Mouse (Mus musculus): ENCODE measurements around the gene Nedd4. TPM values are rescaled to one million over a fixed set of nuclear protein-coding genes. Genes with fewer than 3 reads are reported as not detected.
"Not testable (repeated sequence)": the region's sequence is repeated elsewhere in the genome, so short reads cannot be mapped to it uniquely, and the experiment has no call there.

The Nedd4 gene
- 100 to 1,000 TPM; 366 to 383 TPM for total RNA-seq (2021)

- intact Hi-C loops (cut with DNase I), result loop anchor here (1.0 to 5.0 kb wide), 2 partner anchors 21 to 130 kb away; partner anchors contain the start of gene Rfx7
These were observed at the start of gene Nedd4 for GRCm38 (mm10) chr9:72661895-72662661. Gene Nedd4 (plus strand): TSS chr9:72662346.

DNA sequence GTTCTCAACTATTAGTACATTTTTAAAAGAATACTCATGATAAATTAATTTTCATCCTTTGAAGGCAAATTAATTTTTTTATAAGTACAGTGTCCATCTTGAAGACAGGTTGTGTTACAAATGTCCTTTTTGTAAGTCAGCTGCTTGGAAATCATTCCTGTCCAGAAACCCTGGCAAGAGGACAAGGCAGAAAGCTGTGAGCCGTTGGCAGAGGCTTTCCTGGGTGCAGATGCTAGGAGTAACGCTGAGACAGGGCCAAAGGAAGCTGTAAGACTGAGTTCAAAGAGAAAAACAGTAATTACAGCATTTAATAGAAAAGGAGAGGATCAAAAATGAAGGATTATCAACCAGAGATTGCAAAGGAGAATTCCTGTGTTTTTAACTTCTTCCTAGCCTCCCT lies 48.3 kb upstream of the Nedd4 start:
- intact Hi-C loops (cut with DNase I), result no loop called here
- no peak for DNase-seq

More at GRCm38 (mm10) chr9:72661895-72662661, at the start of gene Nedd4:
- peak; percentile 96 to 98 for DNase-seq

DNA sequence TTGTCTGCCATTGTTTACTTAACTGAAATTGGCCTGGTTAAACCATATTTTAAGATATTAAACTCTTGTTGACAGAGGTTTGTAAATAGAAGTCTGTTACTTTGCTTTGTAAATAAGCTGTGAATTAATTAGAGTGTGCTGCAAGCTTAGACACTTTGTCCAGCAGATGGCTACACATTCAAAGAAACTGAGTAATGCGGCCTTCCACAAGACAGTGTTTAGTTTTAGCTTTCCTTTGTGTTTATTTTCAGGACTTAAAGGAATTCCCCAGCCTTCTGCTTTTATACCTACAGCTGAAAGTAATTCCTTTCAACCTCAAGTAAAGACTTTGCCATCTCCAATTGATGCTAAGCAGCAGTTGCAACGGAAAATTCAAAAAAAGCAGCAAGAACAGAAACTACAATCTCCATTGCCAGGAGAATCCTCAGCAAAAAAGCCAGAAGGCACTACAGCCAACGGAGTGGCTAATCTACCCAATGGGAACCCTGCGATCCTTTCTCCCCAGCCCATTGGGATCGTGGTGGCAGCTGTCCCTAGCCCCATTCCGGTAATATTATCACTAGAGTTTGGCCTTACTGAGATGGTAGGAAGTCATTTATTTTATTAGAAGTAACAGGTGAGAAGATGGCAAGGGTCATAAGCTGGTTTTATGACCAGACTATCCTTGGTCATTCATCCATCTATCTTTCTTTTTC lies 47.2 kb upstream of the Nedd4 start:
- intact Hi-C loops (cut with DNase I), result no loop called here

DNA sequence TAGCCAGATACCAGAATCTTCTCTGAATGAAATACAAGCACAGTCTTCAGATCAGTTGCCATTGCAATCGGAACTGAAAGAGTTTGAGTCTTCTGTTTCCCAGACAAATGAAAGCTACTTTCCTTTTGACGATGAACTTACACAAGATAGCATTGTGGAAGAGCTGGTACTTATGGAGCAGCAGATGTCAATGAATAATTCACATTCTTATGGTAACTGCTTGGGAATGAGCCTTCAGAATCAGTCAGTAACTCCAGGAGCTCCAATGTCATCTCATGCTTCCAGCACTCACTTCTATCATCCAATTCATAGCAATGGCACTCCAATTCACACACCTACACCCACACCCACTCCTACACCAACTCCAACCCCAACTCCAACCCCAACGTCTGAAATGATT lies 44.1 kb upstream of the Nedd4 start:
- intact Hi-C loops (cut with DNase I), result no loop called here
- no peak for DNase-seq

More for the DNA sequence above, 47.2 kb upstream of the Nedd4 start:
- DNase-seq, result no peak

GRCm38 (mm10) chr9:72623605-72624004 lies 38.5 kb upstream of the Nedd4 start:
- intact Hi-C loops (cut with DNase I), result no loop called here
- DNase-seq, result no peak

DNA sequence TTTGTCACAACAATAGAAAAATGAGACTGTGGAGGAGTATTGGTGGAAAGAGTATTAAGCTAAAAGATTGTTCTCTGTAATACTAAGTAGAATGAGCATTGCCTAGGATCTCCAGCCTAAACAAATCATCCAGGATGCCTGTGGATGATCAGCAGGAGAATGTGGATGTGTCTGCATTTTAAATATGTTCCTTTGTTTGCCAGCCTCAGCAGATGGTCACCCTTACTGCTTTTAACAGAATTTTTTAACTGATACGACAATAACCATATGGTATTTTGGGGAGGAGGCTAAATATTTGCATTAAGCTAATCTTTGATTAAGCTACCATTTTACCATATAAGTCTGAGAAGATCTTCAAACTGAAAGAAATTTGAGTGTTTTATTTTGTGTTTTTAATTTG lies 34.5 kb upstream of the Nedd4 start:
- intact Hi-C loops (cut with DNase I), result no loop called here
- DNase-seq, result no peak

DNA sequence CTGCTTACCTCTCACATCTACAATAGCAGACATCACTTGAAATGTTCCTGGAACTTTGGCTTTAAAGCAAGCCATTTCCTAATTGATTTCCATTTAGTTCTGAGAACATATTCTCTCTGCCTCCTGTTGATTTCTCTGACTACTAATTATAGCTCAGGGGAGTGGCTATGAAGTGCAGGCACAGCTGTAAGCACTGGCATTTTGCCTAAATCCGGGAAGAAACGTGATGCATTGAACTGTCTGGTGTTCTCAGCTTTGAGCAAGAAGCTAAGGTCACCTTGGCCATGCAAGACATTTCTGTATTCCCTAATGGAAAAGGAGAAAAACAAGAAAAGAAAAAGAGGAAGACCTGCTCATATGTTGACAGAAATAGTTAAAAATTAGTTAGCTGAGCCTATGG lies 33.6 kb upstream of the Nedd4 start:
- intact Hi-C loops (cut with DNase I), result no loop called here
- DNase-seq, result peak; percentile 45 to 56

GRCm38 (mm10) chr9:72632198-72632597 lies 29.9 kb upstream of the Nedd4 start:
- intact Hi-C loops (cut with DNase I), result loop anchor here (10.0 kb wide), 1 partner anchor 253 kb away; no protein-coding TSS in a partner anchor
- no peak for DNase-seq

DNA sequence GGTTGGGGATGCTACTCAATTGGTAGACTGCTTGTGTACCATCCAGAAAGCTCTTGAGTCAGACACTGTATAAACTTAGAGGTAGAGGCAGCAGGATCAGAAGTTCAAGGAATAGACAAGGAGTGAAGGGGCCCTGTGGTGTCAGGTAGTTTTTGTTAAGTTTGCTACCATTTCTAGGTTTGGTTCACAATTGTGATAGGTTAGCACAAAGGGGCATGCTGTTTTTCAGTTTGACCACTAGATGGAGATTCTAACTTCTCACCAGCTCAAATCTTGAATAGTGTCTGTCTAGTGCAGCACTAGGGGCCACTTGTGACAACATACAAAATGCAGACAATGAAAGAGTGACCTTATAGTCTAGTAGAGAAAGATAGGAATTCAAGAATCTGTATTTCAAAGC lies 27.0 kb upstream of the Nedd4 start:
- intact Hi-C loops (cut with DNase I), result loop anchor here (1.0 to 10.0 kb wide), 2 partner anchors 37 to 250 kb away; no protein-coding TSS in a partner anchor
- DNase-seq, result peak in 1 of 2 experiments; percentile 26

DNA sequence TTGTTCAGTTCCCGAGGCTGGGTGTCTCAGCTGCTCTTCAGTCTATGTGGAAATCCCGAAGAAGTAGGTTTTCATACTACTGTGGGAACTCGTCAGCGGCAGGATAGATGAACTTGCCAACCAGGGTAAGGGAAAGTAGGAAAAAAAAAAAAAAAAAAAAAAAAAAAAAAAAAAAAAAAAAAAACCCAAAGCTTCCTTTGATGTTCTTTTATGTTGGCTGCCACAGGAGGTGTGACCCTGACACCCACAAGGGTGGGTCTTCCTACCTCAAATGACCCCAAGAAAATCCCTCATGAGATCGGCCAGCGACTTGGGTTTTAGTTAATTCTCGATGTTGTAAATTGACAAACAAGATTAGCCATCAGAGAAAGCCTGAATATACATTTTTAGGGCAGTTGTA lies 25.6 kb upstream of the Nedd4 start:
- no peak for DNase-seq
- intact Hi-C loops (cut with DNase I), result loop anchor here (10.0 kb wide), 1 partner anchor 248 kb away; no protein-coding TSS in a partner anchor

- intact Hi-C loops (cut with DNase I), result loop anchor here (10.0 kb wide), 1 partner anchor 248 kb away; no protein-coding TSS in a partner anchor
- DNase-seq, result no peak
These were observed 24.9 kb upstream of the Nedd4 start for GRCm38 (mm10) chr9:72637243-72637642.

GRCm38 (mm10) chr9:72638951-72639842 lies 22.9 kb upstream of the Nedd4 start:
- intact Hi-C loops (cut with DNase I), result loop anchor here (10.0 kb wide), 1 partner anchor 246 kb away; no protein-coding TSS in a partner anchor

GRCm38 (mm10) chr9:72639843-72640621 lies 22.1 kb upstream of the Nedd4 start:
- peak; percentile 81 to 88 for DNase-seq
- intact Hi-C loops (cut with DNase I), result loop anchor here (1.0 to 10.0 kb wide), 2 partner anchors 25 to 245 kb away; no protein-coding TSS in a partner anchor

More at GRCm38 (mm10) chr9:72638951-72639842, 22.9 kb upstream of the Nedd4 start:
- no peak for DNase-seq

GRCm38 (mm10) chr9:72640642-72641041 lies 21.5 kb upstream of the Nedd4 start:
- DNase-seq, result no peak
- intact Hi-C loops (cut with DNase I), result loop anchor here (1.0 kb wide), 2 partner anchors 22 to 25 kb away; partner anchors contain the start of gene Nedd4

GRCm38 (mm10) chr9:72641093-72641680 lies 21.0 kb upstream of the Nedd4 start:
- intact Hi-C loops (cut with DNase I), result loop anchor here (1.0 kb wide), 1 partner anchor 21 kb away; the partner anchor contains the start of gene Nedd4
- DNase-seq, result peak; percentile 39 to 52

- intact Hi-C loops (cut with DNase I); DNase-seq: not testable (repeated sequence)
These were observed 19.2 kb upstream of the Nedd4 start for GRCm38 (mm10) chr9:72642756-72643447.

DNA sequence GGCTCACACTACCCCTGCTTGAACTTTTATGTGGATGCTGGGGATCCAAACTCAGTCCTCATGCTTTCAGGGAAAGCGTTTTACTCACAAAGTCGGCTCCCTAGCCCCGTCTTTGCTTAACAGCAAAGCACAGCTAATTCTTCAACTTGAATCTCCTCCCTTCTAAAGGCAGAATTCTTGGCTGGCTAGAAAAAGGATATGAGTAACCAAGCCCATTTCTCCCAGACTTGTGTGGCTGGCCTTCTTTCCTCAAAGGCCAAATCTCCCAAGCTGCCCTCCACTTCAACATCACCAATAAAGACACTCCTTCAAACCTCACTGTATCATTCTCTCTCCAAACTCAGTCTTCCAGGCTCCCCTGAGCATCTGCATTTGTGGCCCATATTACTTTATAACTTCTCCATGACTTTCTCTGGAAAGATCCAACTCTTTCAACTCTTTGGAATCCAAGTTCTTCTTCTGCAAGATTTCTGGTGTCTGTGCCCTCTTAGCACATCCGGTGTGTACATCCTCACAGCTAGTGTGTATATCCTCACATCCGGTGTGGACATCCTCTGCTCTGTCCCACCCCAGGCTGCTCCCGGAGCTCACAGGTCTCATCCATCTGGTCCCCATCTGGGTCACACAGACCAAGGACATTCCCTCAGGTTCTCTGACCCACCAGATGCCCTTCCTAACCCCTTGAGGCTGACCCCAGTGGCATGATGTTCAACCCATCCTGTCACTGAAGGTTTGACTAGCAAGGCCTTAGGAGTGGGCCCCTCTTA lies 18.3 kb upstream of the Nedd4 start:
- no peak for DNase-seq
- intact Hi-C loops (cut with DNase I), result no loop called here

All from heart, postnatal 36 days (tissue).